Mouse (Mus musculus) MEL (cell line): Measurements from ENCODE around the gene Nudt15. TPM values are rescaled to one million over a fixed set of nuclear protein-coding genes. Genes with fewer than 3 reads are reported as not detected.
"Not testable (repeated sequence)": the region's sequence is repeated elsewhere in the genome, so short reads cannot be mapped to it uniquely, and the experiment has no call there.

Experiments
- DNase-seq: peaks from one replicate; pipeline ENCODE4 v3.0.0; 2011; ENCODE audit warnings: low read depth, low spot score
- H3K27ac ChIP-seq: 2 replicates; pipeline ENCODE4 v1.5.1; 2012; ENCODE audit warnings: low read depth, mild to moderate bottlenecking, control low read depth, low read length, moderate library complexity; ENCODE audit not compliant: control insufficient read depth
- H3K27me3 ChIP-seq, 2 experiments: fragments of 150-350 bp in 1 of 2; sonication (generic) in 1 of 2; 2 replicates each; pipeline ENCODE4 v1.6.1; 2012; ENCODE audit warnings: low read length in 2 of 2, mild to moderate bottlenecking in 2 of 2, improper control_type of control experiment in 1 of 2, moderate library complexity in 1 of 2; ENCODE audit not compliant: insufficient read depth in 2 of 2, control insufficient read depth in 1 of 2
- H3K36me3 ChIP-seq, 2 experiments: 2 replicates each; pipeline ENCODE4 v1.6.1; 2012 to 2014; ENCODE audit warnings: low read length in 2 of 2, improper control_type of control experiment in 1 of 2, inconsistent platforms in 1 of 2, mild to moderate bottlenecking in 1 of 2; ENCODE audit not compliant: insufficient read depth in 2 of 2, control insufficient read depth in 1 of 2
- H3K4me1 ChIP-seq, 2 experiments: fragments of 150-350 bp in 1 of 2; sonication (generic) in 1 of 2; 2 replicates each; pipeline ENCODE4 v1.6.1; 2012; ENCODE audit warnings: low read length in 2 of 2, improper control_type of control experiment in 1 of 2, mild to moderate bottlenecking in 1 of 2; ENCODE audit not compliant: insufficient read depth in 2 of 2, control insufficient read depth in 1 of 2
- H3K4me3 ChIP-seq, 2 experiments: fragments of 150-350 bp in 1 of 2; sonication (generic) in 1 of 2; 2 replicates each; pipeline ENCODE4 v1.5.1; 2012; ENCODE audit warnings: low read depth in 2 of 2, low read length in 2 of 2, mild to moderate bottlenecking in 2 of 2, moderate library complexity in 2 of 2, control low read depth in 1 of 2, improper control_type of control experiment in 1 of 2; ENCODE audit not compliant: control insufficient read depth in 1 of 2, insufficient read depth in 1 of 2
- H3K79me2 ChIP-seq: 2 replicates; pipeline ENCODE4 v1.6.1; 2012; ENCODE audit warnings: mild to moderate bottlenecking, low read length, moderate library complexity; ENCODE audit not compliant: control insufficient read depth, poor library complexity, insufficient read depth
- H3K9ac ChIP-seq: 2 replicates; pipeline ENCODE4 v1.6.1; 2012; ENCODE audit warnings: low read depth, mild to moderate bottlenecking, control low read depth, low read length, moderate library complexity; ENCODE audit not compliant: control insufficient read depth, poor library complexity, severe bottlenecking
- H3K9me3 ChIP-seq: fragments of 150-350 bp; sonication (generic); replicated peaks from 2 replicates; pipeline ENCODE4 v1.6.1; 2012; ENCODE audit warnings: mild to moderate bottlenecking, low read length, improper control_type of control experiment, moderate library complexity; ENCODE audit not compliant: insufficient read depth
- CHD1 ChIP-seq: IDR thresholded peaks from 2 replicates; pipeline ENCODE4 v1.6.1; 2012; ENCODE audit warnings: low read depth, mild to moderate bottlenecking, inconsistent platforms, low read length, improper control_type of control experiment
- CHD2 ChIP-seq: IDR thresholded peaks from 2 replicates; pipeline ENCODE4 v1.6.1; 2011; ENCODE audit warnings: low read length, improper control_type of control experiment
- CTCF ChIP-seq, 3 experiments: IDR thresholded peaks in 2 of 3; conservative IDR thresholded peaks in 1 of 3; 2 replicates each; pipeline ENCODE4 v1.5.1; 2011 to 2012; ENCODE audit warnings: low read length in 3 of 3, low read depth in 2 of 3, mild to moderate bottlenecking in 2 of 3, improper control_type of control experiment in 1 of 3, inconsistent platforms in 1 of 3, mixed read lengths in 1 of 3, moderate library complexity in 1 of 3; ENCODE audit not compliant: control insufficient read depth in 1 of 3, insufficient read depth in 1 of 3, poor library complexity in 1 of 3, severe bottlenecking in 1 of 3
- EP300 ChIP-seq, 2 experiments: IDR thresholded peaks; 2 replicates each; pipeline ENCODE4 v1.6.1; 2011; ENCODE audit warnings: improper control_type of control experiment in 2 of 2, low read length in 2 of 2, low read depth in 1 of 2, mild to moderate bottlenecking in 1 of 2
- GATA1 ChIP-seq: IDR thresholded peaks from 2 replicates; pipeline ENCODE4 v1.6.1; 2011; ENCODE audit warnings: low read depth, low read length, improper control_type of control experiment
- MAFK ChIP-seq: IDR thresholded peaks from 2 replicates; pipeline ENCODE4 v1.6.1; 2011; ENCODE audit warnings: low read depth, mild to moderate bottlenecking, low read length, improper control_type of control experiment, borderline replicate concordance
- MXI1 ChIP-seq: IDR thresholded peaks from 2 replicates; pipeline ENCODE4 v1.6.1; 2011; ENCODE audit warnings: mild to moderate bottlenecking, low read depth, low read length, improper control_type of control experiment
- MYC ChIP-seq: IDR thresholded peaks from 2 replicates; pipeline ENCODE4 v1.6.1; 2011; ENCODE audit warnings: low read depth, mild to moderate bottlenecking, low read length, improper control_type of control experiment, moderate library complexity
- NRF1 ChIP-seq: IDR thresholded peaks from 2 replicates; pipeline ENCODE4 v1.6.1; 2014; ENCODE audit warnings: low read depth, mild to moderate bottlenecking, inconsistent platforms, low read length, improper control_type of control experiment, moderate library complexity; ENCODE audit not compliant: poor library complexity, insufficient read depth, severe bottlenecking
- POLR2A ChIP-seq, 2 experiments: IDR thresholded peaks; 2 replicates each; pipeline ENCODE4 v1.6.1; 2011 to 2012; ENCODE audit warnings: low read length in 2 of 2, mild to moderate bottlenecking in 2 of 2, control low read depth in 1 of 2, improper control_type of control experiment in 1 of 2, low read depth in 1 of 2, moderate library complexity in 1 of 2; ENCODE audit not compliant: control insufficient read depth in 1 of 2, insufficient read depth in 1 of 2, poor library complexity in 1 of 2
- POLR2AphosphoS5 ChIP-seq: IDR thresholded peaks from 2 replicates; pipeline ENCODE4 v1.6.1; 2012; ENCODE audit warnings: low read depth, borderline replicate concordance, mild to moderate bottlenecking, inconsistent platforms, low read length, moderate library complexity, mixed read lengths
- RAD21 ChIP-seq: IDR thresholded peaks from 2 replicates; pipeline ENCODE4 v1.6.1; 2011; ENCODE audit warnings: mild to moderate bottlenecking, low read depth, low read length, improper control_type of control experiment
- RCOR1 ChIP-seq: IDR thresholded peaks from 2 replicates; pipeline ENCODE4 v1.6.1; 2012; ENCODE audit warnings: low read depth, mild to moderate bottlenecking, inconsistent platforms, low read length, improper control_type of control experiment
- TCF12 ChIP-seq: IDR thresholded peaks from 2 replicates; pipeline ENCODE4 v1.6.1; 2014; ENCODE audit warnings: low read depth, mild to moderate bottlenecking, inconsistent platforms, low read length, improper control_type of control experiment, moderate library complexity
- USF2 ChIP-seq, 2 experiments: IDR thresholded peaks; 2 replicates each; pipeline ENCODE4 v1.6.1; 2011 to 2012; ENCODE audit warnings: improper control_type of control experiment in 2 of 2, low read length in 2 of 2, borderline replicate concordance in 1 of 2, inconsistent platforms in 1 of 2, low read depth in 1 of 2, mild to moderate bottlenecking in 1 of 2; ENCODE audit not compliant: insufficient read depth in 1 of 2
- polyA plus RNA-seq, 2 experiments: library from polyadenylated mRNA; stranded (reverse) in 1 of 2; unstranded in 1 of 2; fragments of >175 nt in 1 of 2; fragments of >200 nt in 1 of 2; gene quantifications; 2 replicates each; pipeline versions ENCODE4 v1.2.1 to v1.2.4; 2012; ENCODE audit warnings: low replicate concordance in 2 of 2, low read depth in 1 of 2; ENCODE audit not compliant: insufficient read length in 2 of 2, insufficient read depth in 1 of 2, missing spikeins in 1 of 2
- total RNA-seq: library from RNA; depleted of rRNA; stranded (reverse); fragments of 300-350 nt; gene quantifications from 2 replicates; pipeline ENCODE4 v1.2.3, GENCODE M21; 2012

The Nudt15 gene
- total and polyA plus RNA-seq, 3 experiments = 8.8 to 12.3 TPM; not detected in 1

- Histone ChIP-seq H3K4me1 (no peaks in the 10 kb centered on the region), H3K9ac (no peak overlapping the region), H3K4me3 (no peak overlapping the region)
- no peak for DNase-seq
- TF ChIP-seq RAD21 (no peak), MYC (no peak), EP300 (IDR thresholded peaks at IDR 0.05; ENCODE audit: low read depth in 1 of 2, low read length in 2 of 2) (no peak), RCOR1 (no peak), CHD2 (no peak), CHD1 (no peak), USF2 (IDR thresholded peaks at IDR 0.05; ENCODE audit: borderline replicate concordance in 1 of 2, insufficient read depth in 1 of 2, low read depth in 1 of 2, low read length in 2 of 2) (no peak), POLR2AphosphoS5 (no peak), TCF12 (no peak), MAFK (no peak), NRF1 (no peak)
- TF ChIP-seq, all 39 proteins: peak for 0
- H3K9me3 ChIP-seq = no peaks in the 10 kb centered on the region
- H3K27me3 ChIP-seq = no peaks in the 10 kb centered on the region
- peaks cover 0 to 7% of the 10 kb centered on the region in 2 experiments; a peak in 2 of 4 replicates for H3K36me3 ChIP-seq
- no peak overlapping the region for H3K27ac ChIP-seq
- peaks cover 2% of the 10 kb centered on the region; the same call in 1 of the 2 replicates for H3K79me2 ChIP-seq
Measured at GRCm38 (mm10) chr14:73571143-73571542, 23.1 kb upstream of the Nudt15 start.

GRCm38 (mm10) chr14:73569831-73570230 lies 21.8 kb upstream of the Nudt15 start:
- not testable (repeated sequence) for H3K4me3 ChIP-seq, DNase-seq, H3K79me2 ChIP-seq, H3K9ac ChIP-seq, H3K27ac ChIP-seq, H3K9me3 ChIP-seq, H3K36me3 ChIP-seq, H3K4me1 ChIP-seq, H3K27me3 ChIP-seq
- TF ChIP-seq RAD21 = peak; percentile 12
- TF ChIP-seq, all 39 proteins: peak for 1; not testable (repeated sequence) for 38

- H3K79me2 ChIP-seq = peaks cover 16% of the 10 kb centered on the region
- no peak overlapping the region for H3K27ac ChIP-seq
- H3K9me3 ChIP-seq = no peaks in the 10 kb centered on the region
- no peaks in the 10 kb centered on the region for H3K27me3 ChIP-seq
- H3K36me3 ChIP-seq = peaks cover 0 to 10% of the 10 kb centered on the region in 2 experiments; a peak in 2 of 4 replicates
- TF ChIP-seq POLR2A (IDR thresholded peaks at IDR 0.05; ENCODE audit: control insufficient read depth in 1 of 2, insufficient read depth in 1 of 2, low read depth in 1 of 2, low read length in 2 of 2, poor library complexity in 1 of 2) (0 out of 4 replicates have a peak, but pooled peaks of 1 of the 2 experiments have one; percentile 2), CTCF (IDR thresholded peaks at IDR 0.05 in 2 of 3, conservative IDR thresholded peaks at IDR 0.05 in 1 of 3; ENCODE audit: control insufficient read depth in 1 of 3, insufficient read depth in 1 of 3, low read depth in 2 of 3, low read length in 3 of 3, poor library complexity in 1 of 3, severe bottlenecking in 1 of 3) (no peak), MXI1 (no peak), GATA1 (peak; percentile 67)
- peak overlapping the region; percentile 88 to 95 for H3K4me3 ChIP-seq
- peak; percentile 32 for DNase-seq
- peak overlapping the region; percentile 90 for H3K9ac ChIP-seq
- peaks cover 9 to 15% of the 10 kb centered on the region in 2 experiments for H3K4me1 ChIP-seq
Measured at GRCm38 (mm10) chr14:73553122-73553696, 5.2 kb upstream of the Nudt15 start.
